Mouse (Mus musculus): ENCODE results near the gene Hsd11b2. TPM values are rescaled to one million over a fixed set of nuclear protein-coding genes. Genes with fewer than 3 reads are reported as not detected.

The Hsd11b2 gene
- polyA plus RNA-seq, 2 experiments = 0.42 to 1.1 TPM

DNA sequence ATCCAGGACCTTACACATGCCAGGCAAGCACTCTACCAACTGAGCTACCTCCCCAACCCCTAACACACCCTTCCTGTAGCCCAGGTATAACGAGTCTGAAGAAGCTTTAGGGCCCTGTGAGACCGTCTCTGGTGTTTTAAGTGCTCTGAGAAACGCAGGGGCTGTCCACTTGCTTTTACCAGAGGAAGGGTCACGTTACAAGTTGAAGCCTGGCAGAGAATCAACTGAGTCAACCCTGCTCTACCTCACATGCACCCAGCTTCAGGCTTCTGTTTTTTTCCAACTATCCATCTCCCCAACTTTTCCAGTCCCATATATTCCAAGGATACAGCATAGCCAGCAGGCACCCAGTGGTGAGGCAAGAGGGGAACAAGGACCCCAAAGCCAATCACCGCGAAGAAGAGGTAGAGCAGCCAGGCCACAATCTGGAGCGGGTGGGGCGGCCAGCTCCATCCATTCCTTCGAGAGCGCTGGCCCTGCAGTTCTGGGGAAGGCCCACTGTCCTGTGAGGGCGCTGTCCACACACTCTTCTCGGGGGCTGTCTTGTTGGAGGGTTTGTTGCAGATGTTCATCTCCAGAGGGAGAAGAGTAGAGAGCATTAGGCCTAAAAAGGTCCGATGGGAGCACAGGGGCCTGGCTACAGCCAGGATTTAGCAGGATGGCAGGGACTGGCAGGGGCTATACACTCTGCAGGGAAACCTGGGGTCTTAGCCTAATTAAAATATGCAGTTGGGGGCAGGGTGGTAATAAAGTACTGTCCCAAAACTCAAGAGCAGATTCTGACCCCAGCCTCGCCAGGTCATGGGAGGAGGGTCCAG, 35.1 kb upstream of the Hsd11b2 start:
- Histone ChIP-seq H3K27ac (no peak overlapping the region), H3K4me2 (ENCODE audit: low read depth) (no peak overlapping the region), H3K36me3 (replicated peaks; ENCODE audit: control insufficient read depth, insufficient read depth, low read depth) (no peaks in the 10 kb centered on the region), H3K27me3 (ENCODE audit: control insufficient read depth, insufficient read depth, low read length) (no peaks in the 10 kb centered on the region), H3K9me3 (ENCODE audit: control insufficient read depth, low read length) (no peaks in the 10 kb centered on the region), H3K9ac (replicated peaks) (no peak overlapping the region), H3K4me3 (ENCODE audit: insufficient read depth in 1 of 2, low read depth in 2 of 2, low read length in 2 of 2) (no peak overlapping the region), H3K4me1 (replicated peaks; ENCODE audit: control insufficient read depth in 2 of 2, insufficient read depth in 2 of 2, low read length in 1 of 2) (no peaks in the 10 kb centered on the region)
- peak; percentile 67 for TF ChIP-seq CTCF (IDR thresholded peaks at IDR 0.05; ENCODE audit: low read depth)
- TF ChIP-seq EP300 (IDR thresholded peaks at IDR 0.05; ENCODE audit: low read depth) = no peak
- ATAC-seq (ENCODE audit: insufficient read depth) = no peak
- DNase-seq (ENCODE audit: low read depth in 3 of 3, low spot score in 3 of 3) = no peak
- WGBS (ENCODE audit: insufficient replicate concordance) = 48% methylated on average over 14 of the region's 14 CpGs

DNA sequence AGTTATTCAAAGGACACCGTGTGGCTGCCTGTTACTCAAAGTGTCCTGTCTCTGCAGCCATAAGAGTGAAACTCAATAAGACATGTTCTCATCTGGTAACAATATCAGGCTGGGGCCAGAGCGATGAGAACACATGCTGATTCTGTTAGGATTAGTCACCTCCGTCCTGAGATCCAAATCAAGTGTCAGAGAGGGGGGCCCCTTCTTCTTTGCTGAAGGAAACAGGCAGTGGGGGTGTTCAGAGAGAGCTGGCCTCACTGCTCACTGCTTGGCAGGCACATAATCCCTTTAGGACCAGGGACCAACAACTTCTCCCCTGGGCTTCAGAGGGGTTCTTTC, 34.6 kb upstream of the Hsd11b2 start:
- WGBS (ENCODE audit: insufficient replicate concordance) = 61% methylated on average over 3 of the region's 3 CpGs
- Histone ChIP-seq H3K9me3 (ENCODE audit: control insufficient read depth, low read length) (no peaks in the 10 kb centered on the region), H3K9ac (replicated peaks) (no peak overlapping the region), H3K36me3 (replicated peaks; ENCODE audit: control insufficient read depth, insufficient read depth, low read depth) (no peaks in the 10 kb centered on the region), H3K4me3 (ENCODE audit: insufficient read depth in 1 of 2, low read depth in 2 of 2, low read length in 2 of 2) (no peak overlapping the region), H3K4me2 (ENCODE audit: low read depth) (no peak overlapping the region), H3K4me1 (replicated peaks; ENCODE audit: control insufficient read depth in 2 of 2, insufficient read depth in 2 of 2, low read length in 1 of 2) (no peaks in the 10 kb centered on the region), H3K27ac (no peak overlapping the region), H3K27me3 (ENCODE audit: control insufficient read depth, insufficient read depth, low read length) (no peaks in the 10 kb centered on the region)
- no peak for DNase-seq (ENCODE audit: low read depth in 3 of 3, low spot score in 3 of 3)
- no peak for TF ChIP-seq CTCF (IDR thresholded peaks at IDR 0.05; ENCODE audit: low read depth)
- no peak for TF ChIP-seq EP300 (IDR thresholded peaks at IDR 0.05; ENCODE audit: low read depth)
- no peak for ATAC-seq (ENCODE audit: insufficient read depth)

DNA sequence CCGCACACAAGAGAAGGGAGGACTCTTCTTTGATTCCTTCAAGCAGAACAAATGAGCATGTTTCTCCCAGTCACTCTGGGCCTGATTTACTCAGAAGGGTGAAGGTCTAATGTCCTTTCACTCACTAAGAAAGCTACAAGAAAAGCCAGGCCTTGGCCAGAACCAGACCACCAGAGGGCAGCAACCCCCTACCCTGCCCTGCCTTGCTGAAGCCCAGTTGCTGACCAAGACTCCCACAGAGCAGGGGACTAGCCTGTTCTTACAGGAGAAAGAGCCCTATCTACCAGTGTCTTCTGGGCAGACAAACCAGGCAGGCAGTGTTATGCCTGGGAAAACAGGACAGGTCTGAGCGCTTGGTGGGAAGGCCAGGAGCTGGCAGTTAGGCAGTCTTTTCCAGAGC, 34.2 kb upstream of the Hsd11b2 start:
- WGBS (ENCODE audit: insufficient replicate concordance) = 45% methylated on average over 2 of the region's 2 CpGs
- Histone ChIP-seq H3K9me3 (ENCODE audit: control insufficient read depth, low read length) (no peaks in the 10 kb centered on the region), H3K9ac (replicated peaks) (no peak overlapping the region), H3K27ac (no peak overlapping the region), H3K4me2 (ENCODE audit: low read depth) (no peak overlapping the region), H3K4me3 (ENCODE audit: insufficient read depth in 1 of 2, low read depth in 2 of 2, low read length in 2 of 2) (no peak overlapping the region), H3K4me1 (replicated peaks; ENCODE audit: control insufficient read depth in 2 of 2, insufficient read depth in 2 of 2, low read length in 1 of 2) (no peaks in the 10 kb centered on the region), H3K36me3 (replicated peaks; ENCODE audit: control insufficient read depth, insufficient read depth, low read depth) (no peaks in the 10 kb centered on the region), H3K27me3 (ENCODE audit: control insufficient read depth, insufficient read depth, low read length) (no peaks in the 10 kb centered on the region)
- ATAC-seq (ENCODE audit: insufficient read depth) (no peak), DNase-seq (ENCODE audit: low read depth in 3 of 3, low spot score in 3 of 3) (no peak)
- TF ChIP-seq EP300 (IDR thresholded peaks at IDR 0.05; ENCODE audit: low read depth) = no peak
- TF ChIP-seq CTCF (IDR thresholded peaks at IDR 0.05; ENCODE audit: low read depth) = peak; percentile 70

DNA sequence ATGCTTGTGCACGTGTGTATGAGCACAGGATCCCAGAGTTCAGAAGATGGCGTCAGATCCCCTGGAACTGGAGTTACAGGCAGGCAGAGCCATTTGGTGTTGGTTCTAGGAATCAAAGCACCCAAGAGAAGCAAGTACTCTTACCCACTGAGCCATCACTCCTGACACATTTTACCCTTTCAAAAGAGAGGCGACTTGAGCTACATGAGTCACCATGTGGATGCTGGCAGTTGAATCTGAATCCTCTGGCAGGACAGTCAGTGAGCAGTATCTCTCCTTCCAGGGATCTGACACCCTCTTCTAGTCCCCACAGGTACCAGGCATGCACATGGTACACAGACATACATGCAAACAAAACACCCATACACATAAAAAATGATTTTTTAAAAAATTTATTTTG, 30.5 kb upstream of the Hsd11b2 start:
- Histone ChIP-seq H3K4me1 (replicated peaks; ENCODE audit: control insufficient read depth in 2 of 2, insufficient read depth in 2 of 2, low read length in 1 of 2) (peaks cover 0 to 9% of the 10 kb centered on the region in 2 experiments; a peak in 2 of 4 replicates), H3K36me3 (replicated peaks; ENCODE audit: control insufficient read depth, insufficient read depth, low read depth) (no peaks in the 10 kb centered on the region), H3K4me2 (ENCODE audit: low read depth) (no peak overlapping the region), H3K27me3 (ENCODE audit: control insufficient read depth, insufficient read depth, low read length) (no peaks in the 10 kb centered on the region), H3K4me3 (ENCODE audit: insufficient read depth in 1 of 2, low read depth in 2 of 2, low read length in 2 of 2) (no peak overlapping the region), H3K27ac (no peak overlapping the region), H3K9me3 (ENCODE audit: control insufficient read depth, low read length) (no peaks in the 10 kb centered on the region), H3K9ac (replicated peaks) (no peak overlapping the region)
- DNase-seq (ENCODE audit: low read depth in 3 of 3, low spot score in 3 of 3) (no peak), ATAC-seq (ENCODE audit: insufficient read depth) (no peak)
- TF ChIP-seq EP300 (IDR thresholded peaks at IDR 0.05; ENCODE audit: low read depth) = no peak
- TF ChIP-seq CTCF (IDR thresholded peaks at IDR 0.05; ENCODE audit: low read depth) = no peak
- 58% methylated on average over 3 of the region's 3 CpGs for WGBS (ENCODE audit: insufficient replicate concordance)

DNA sequence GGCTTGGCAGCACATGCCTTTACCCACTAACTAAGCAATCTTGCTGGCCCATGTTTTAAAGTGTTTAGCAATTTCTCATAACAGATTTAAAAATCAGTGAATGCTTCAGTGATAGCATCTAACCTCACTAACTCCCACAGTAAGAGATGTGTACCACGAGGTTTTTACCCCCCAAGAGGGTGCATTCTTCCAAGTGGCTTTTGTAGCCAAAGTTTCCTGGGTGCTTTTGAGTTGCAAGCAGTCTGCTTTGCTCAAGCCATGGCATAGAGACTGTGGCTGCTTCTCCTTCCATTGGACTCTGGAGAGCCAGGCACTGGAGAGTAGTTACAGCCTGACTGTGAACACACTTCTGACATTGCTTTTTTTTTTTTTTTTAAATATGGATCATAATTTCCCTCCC, 29.3 kb upstream of the Hsd11b2 start:
- H3K9ac ChIP-seq (replicated peaks) = no peak overlapping the region
- no peak for DNase-seq (ENCODE audit: low read depth in 3 of 3, low spot score in 3 of 3)
- peaks cover 0 to 9% of the 10 kb centered on the region in 2 experiments; a peak in 2 of 4 replicates for H3K4me1 ChIP-seq (replicated peaks; ENCODE audit: control insufficient read depth in 2 of 2, insufficient read depth in 2 of 2, low read length in 1 of 2)
- no peak overlapping the region for H3K4me2 ChIP-seq (ENCODE audit: low read depth)
- no peak overlapping the region for H3K27ac ChIP-seq
- no peaks in the 10 kb centered on the region for H3K27me3 ChIP-seq (ENCODE audit: control insufficient read depth, insufficient read depth, low read length)
- TF ChIP-seq EP300 (IDR thresholded peaks at IDR 0.05; ENCODE audit: low read depth) (no peak), CTCF (IDR thresholded peaks at IDR 0.05; ENCODE audit: low read depth) (no peak)
- WGBS (ENCODE audit: insufficient replicate concordance) = 21% methylated on average over 1 of the region's 1 CpGs
- no peak for ATAC-seq (ENCODE audit: insufficient read depth)
- H3K9me3 ChIP-seq (ENCODE audit: control insufficient read depth, low read length) = no peaks in the 10 kb centered on the region
- H3K36me3 ChIP-seq (replicated peaks; ENCODE audit: control insufficient read depth, insufficient read depth, low read depth) = no peaks in the 10 kb centered on the region
- H3K4me3 ChIP-seq (ENCODE audit: insufficient read depth in 1 of 2, low read depth in 2 of 2, low read length in 2 of 2) = no peak overlapping the region

All from liver, embryonic 14.5 days (tissue).